Mouse (Mus musculus): ENCODE data around the gene Gon4l. TPM values are rescaled to one million over a fixed set of nuclear protein-coding genes. Genes with fewer than 3 reads are reported as not detected.
"Not testable (repeated sequence)": the region's sequence is repeated elsewhere in the genome, so short reads cannot be mapped to it uniquely, and the experiment has no call there.

Gon4l gene
- polyA plus RNA-seq, 1 experiment from 2014 or later: 15.3 TPM

DNA sequence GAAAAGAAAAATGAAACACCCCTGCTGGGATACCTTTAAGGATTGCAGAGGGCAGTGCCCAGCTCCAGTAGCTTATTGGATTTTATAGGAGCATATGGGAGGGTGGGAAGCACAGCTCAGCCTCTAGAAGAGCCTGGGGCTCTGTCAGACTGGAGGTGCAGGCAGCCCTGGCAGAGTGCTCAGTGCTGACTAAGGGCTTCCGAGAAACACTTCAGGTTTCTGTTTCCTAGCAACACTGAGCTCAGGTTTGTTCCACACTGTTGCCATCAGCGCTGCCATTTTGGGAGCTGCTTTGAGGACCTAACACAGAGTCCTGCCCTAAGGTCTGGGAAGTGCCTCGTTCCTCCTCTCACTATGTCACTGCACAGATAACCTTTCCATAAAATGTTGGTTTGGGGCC is 31.7 kb downstream of the Gon4l start:
- not testable (repeated sequence) for DNase-seq (ENCODE audit: low spot score); H3K4me1 ChIP-seq; H3K27ac ChIP-seq (replicated peaks); H3K9me3 ChIP-seq (replicated peaks); H3K27me3 ChIP-seq (ENCODE audit: low read depth, poor library complexity, severe bottlenecking); H3K4me3 ChIP-seq
- peaks cover 52% of the 10 kb centered on the region for H3K36me3 ChIP-seq
- WGBS: no CpG with 5 or more reads among the region's 3 CpGs

DNA sequence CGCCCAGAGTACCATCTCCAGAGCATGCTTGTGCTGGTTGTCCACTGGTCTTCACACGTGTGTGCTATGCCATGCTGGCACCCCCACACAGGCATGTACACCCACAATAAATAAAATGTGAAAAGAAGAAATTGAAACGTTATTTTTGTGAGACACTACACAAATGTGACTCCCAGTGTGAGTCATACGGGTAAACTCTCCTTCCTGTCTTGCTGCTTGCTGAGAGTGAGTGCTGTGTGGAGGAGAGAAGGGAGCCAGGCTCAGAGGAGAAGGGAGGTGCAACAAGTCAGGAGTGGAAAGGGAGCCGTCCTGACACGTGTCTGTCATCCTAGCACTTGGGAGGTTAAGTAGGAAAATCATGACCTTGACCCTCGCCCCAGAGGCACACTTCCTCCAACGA is 32.1 kb downstream of the Gon4l start:
- not testable (repeated sequence) for H3K27ac ChIP-seq (replicated peaks); H3K27me3 ChIP-seq (ENCODE audit: low read depth, poor library complexity, severe bottlenecking); H3K4me1 ChIP-seq; DNase-seq (ENCODE audit: low spot score); H3K4me3 ChIP-seq; H3K9me3 ChIP-seq (replicated peaks)
- WGBS: no CpG with 5 or more reads among the region's 8 CpGs
- H3K36me3 ChIP-seq: peaks cover 47% of the 10 kb centered on the region

DNA sequence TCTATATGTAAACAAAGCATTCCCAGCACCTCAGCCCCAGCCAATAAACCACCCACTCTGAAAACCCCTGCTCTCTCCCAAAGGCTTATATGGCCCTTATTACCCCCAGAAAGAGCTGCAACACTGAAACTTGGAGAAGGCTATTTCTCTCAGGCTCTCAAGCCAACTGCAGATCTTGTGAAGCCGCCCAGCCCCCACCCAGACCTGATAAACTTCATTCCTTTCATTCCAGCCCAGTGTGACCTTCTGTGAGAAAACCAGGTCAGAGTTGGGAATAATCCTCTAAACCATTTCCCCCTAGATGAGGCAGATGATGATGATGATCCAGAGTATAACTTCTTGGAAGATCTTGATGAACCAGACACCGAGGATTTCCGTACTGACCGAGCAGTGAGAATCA is 33.4 kb downstream of the Gon4l start:
- not testable (repeated sequence) for H3K9me3 ChIP-seq (replicated peaks); DNase-seq (ENCODE audit: low spot score); H3K4me3 ChIP-seq; H3K27ac ChIP-seq (replicated peaks); H3K27me3 ChIP-seq (ENCODE audit: low read depth, poor library complexity, severe bottlenecking); H3K4me1 ChIP-seq
- peaks cover 35% of the 10 kb centered on the region for H3K36me3 ChIP-seq
- WGBS: 100% methylated on average over 2 of the region's 4 CpGs

DNA sequence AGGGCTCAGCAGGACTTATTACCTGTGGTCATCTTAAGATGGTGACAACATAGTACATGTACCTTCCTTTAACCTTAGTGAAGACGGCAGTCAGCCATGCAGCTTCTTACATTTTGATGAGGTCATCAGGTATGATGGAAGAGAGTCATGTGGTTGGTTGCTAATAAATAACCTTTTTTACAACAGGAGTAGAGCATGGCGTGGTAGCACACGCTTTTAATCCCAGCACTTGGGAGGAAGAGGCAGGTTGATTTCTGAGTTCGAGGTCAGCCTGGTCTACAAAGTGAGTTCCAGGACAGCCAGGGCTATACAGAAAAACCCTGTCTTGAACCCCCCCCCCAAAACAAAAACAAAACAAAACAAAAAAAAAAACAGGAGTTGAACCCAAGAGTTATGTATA is 47.5 kb downstream of the Gon4l start:
- H3K4me3 ChIP-seq; DNase-seq (ENCODE audit: low spot score): not testable (repeated sequence)
- 97% methylated on average over 4 of the region's 4 CpGs for WGBS

DNA sequence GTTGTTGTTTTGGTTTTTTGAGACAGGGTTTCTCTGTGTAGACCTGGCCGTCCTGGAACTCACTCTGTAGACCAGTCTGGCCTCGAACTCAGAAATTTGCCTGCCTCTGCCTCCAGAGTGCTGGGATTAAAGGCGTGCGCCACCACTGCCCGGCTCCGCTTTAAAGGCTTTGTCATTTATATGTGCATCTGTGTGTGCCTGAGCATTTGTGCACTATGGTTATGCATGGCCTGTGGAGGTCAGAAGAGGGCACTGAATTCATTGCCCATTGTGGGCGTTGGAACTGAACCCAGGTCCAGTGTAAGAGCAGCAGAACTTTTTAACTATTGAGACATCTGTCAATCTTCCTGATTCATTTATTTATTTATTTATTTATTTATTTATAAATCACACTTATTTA is 58.0 kb downstream of the Gon4l start:
- not testable (repeated sequence) for H3K4me3 ChIP-seq; H3K9me3 ChIP-seq (replicated peaks); H3K4me1 ChIP-seq; H3K27me3 ChIP-seq (ENCODE audit: low read depth, poor library complexity, severe bottlenecking); H3K27ac ChIP-seq (replicated peaks); DNase-seq (ENCODE audit: low spot score)
- 96% methylated on average over 7 of the region's 7 CpGs for WGBS
- H3K36me3 ChIP-seq: peaks cover 62% of the 10 kb centered on the region

More for the DNA sequence above, 47.5 kb downstream of the Gon4l start:
- H3K27ac ChIP-seq (replicated peaks); H3K9me3 ChIP-seq (replicated peaks); H3K27me3 ChIP-seq (ENCODE audit: low read depth, poor library complexity, severe bottlenecking); H3K4me1 ChIP-seq: not testable (repeated sequence)
- peaks cover 40% of the 10 kb centered on the region for H3K36me3 ChIP-seq

DNA sequence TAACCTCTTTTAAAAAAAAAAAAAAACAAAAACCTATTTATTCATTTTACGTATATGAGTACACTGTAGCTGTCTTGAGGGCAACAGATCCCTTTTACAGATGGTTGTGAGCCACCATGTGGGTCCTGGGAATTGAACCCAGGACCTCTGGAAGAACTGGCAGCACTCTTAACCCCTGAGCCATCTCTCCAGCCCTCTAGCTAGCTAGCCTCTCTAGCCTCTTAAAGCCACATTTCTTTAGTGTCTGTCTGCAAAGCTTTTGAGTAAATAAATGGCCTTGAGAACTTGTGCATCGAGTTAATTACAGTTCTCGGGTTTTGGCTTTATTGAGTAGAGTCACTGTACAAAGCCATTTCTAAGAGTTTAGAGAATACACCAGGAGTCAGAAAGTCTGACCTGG is 69.8 kb downstream of the Gon4l start:
- H3K4me1 ChIP-seq: no peaks in the 10 kb centered on the region
- H3K36me3 ChIP-seq: peaks cover 99% of the 10 kb centered on the region
- no peaks in the 10 kb centered on the region for H3K27me3 ChIP-seq (ENCODE audit: low read depth, poor library complexity, severe bottlenecking)
- DNase-seq (ENCODE audit: low spot score): no peak
- H3K9me3 ChIP-seq (replicated peaks): no peaks in the 10 kb centered on the region
- H3K4me3 ChIP-seq: no peak overlapping the region
- H3K27ac ChIP-seq (replicated peaks): no peak overlapping the region
- WGBS: 90% methylated on average over 3 of the region's 3 CpGs

DNA sequence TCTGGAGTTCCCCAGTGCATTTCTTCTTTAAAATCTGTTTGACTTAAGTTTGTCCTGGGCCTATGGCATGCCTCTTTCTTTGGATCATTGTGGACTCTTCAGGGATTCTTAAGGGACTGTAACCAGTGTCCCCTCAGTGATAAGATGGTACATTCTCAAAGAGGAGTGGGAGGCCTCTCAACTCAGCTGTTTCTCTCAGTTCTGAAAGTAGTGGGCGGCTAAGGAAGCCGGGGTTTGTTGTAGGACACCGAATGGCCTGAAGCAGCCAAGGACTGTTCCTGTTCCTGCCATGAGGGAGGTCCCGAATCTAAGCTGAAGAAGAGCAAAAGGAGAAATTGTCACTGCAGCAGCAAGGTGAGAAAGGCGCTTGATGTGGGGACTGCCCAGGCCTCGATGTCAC is 70.2 kb downstream of the Gon4l start:
- DNase-seq (ENCODE audit: low spot score): no peak
- no peak overlapping the region for H3K4me3 ChIP-seq
- 91% methylated on average over 6 of the region's 6 CpGs for WGBS
- no peaks in the 10 kb centered on the region for H3K4me1 ChIP-seq
- H3K27ac ChIP-seq (replicated peaks): no peak overlapping the region
- H3K27me3 ChIP-seq (ENCODE audit: low read depth, poor library complexity, severe bottlenecking): no peaks in the 10 kb centered on the region
- no peaks in the 10 kb centered on the region for H3K9me3 ChIP-seq (replicated peaks)
- H3K36me3 ChIP-seq: peaks cover 100% of the 10 kb centered on the region

DNA sequence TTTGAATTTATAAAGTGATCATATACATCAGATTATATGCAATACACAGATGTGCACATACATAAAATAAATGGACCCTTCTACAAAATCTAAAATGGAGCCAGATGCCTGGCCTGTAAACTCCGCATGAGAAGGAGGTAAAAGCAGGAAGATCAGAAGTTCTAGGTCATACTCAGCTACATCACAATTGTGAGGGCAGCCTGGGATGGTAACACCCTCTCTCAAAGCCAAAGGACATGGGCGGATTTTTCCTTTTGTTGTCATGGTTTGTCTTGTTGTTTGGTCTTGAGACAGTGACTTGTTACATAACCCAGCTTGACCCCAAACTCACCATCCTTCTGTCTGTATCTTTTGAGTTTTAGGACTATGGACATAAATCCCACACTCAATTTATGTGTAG is 70.7 kb downstream of the Gon4l start:
- Histone ChIP-seq H3K4me1 (no peaks in the 10 kb centered on the region), H3K36me3 (peaks cover 100% of the 10 kb centered on the region), H3K4me3 (no peak overlapping the region), H3K27ac (replicated peaks) (no peak overlapping the region), H3K9me3 (replicated peaks) (no peaks in the 10 kb centered on the region), H3K27me3 (ENCODE audit: low read depth, poor library complexity, severe bottlenecking) (no peaks in the 10 kb centered on the region)
- DNase-seq (ENCODE audit: low spot score): no peak
- WGBS: 90% methylated on average over 2 of the region's 2 CpGs

DNA sequence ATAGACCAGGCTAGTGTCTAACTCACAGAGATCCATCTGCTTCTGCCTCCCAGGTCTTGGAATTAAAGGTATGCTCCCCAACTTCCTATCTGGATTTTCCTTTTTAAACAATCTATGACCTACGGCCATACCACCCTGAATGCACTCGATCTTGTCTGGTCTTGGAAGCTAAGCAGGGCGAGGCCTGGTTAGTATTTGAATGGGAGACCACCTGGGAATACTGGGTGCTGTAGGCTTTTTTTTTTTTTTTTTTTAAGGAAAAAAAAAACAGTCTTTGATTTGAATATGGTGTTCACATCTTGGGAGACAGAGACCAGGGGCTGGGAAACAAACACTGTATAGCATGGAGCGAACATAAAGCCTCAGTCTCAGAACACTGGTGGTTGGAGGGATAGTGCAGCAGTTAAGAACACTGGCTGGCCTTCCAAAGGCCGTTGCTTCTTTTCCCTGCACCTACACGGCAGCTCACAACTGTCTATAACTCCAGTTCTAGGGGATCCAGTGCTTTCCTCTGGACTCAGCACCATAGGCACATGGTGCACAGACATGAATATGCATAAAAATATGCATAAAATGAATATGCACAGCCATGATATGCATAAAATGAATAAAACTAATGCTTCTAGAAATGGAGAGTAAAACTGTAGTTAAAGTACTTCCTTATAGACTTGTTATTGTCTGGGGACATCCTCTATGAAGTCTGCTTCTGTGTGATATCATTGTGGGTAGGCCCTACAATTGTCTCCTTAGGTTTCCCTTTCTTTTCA is 71.5 kb downstream of the Gon4l start:
- Histone ChIP-seq H3K27ac (replicated peaks) (no peak overlapping the region), H3K4me3 (no peak overlapping the region), H3K4me1 (no peaks in the 10 kb centered on the region), H3K9me3 (replicated peaks) (no peaks in the 10 kb centered on the region), H3K27me3 (ENCODE audit: low read depth, poor library complexity, severe bottlenecking) (no peaks in the 10 kb centered on the region), H3K36me3 (peaks cover 100% of the 10 kb centered on the region)
- WGBS: 87% methylated on average over 6 of the region's 6 CpGs
- DNase-seq (ENCODE audit: low spot score): no peak

DNA sequence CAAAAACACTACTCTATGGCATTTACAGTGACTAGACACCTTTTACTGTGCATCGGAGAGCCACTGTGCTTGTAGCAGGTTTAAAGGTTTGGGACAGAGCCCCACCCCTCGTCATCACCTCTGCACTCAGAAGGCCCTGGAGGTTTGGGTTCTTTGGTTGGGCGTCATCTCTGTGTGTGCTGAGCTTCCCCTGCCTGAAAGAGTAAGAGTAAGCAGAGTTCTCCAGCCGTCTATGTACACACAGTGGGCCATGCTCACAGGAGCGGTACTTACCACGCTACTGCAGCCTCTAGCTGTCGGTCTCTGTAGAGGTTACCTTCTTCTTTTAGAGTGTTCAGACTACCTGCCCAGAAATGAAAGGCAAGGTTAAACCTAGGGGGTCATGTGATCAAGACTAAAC is 77.6 kb downstream of the Gon4l start:
- peak overlapping the region; percentile 63 for H3K4me3 ChIP-seq
- H3K9me3 ChIP-seq (replicated peaks): no peaks in the 10 kb centered on the region
- no peak for DNase-seq (ENCODE audit: low spot score)
- H3K36me3 ChIP-seq: peaks cover 53% of the 10 kb centered on the region
- no peak overlapping the region for H3K27ac ChIP-seq (replicated peaks)
- peaks cover 20% of the 10 kb centered on the region for H3K4me1 ChIP-seq
- no peaks in the 10 kb centered on the region for H3K27me3 ChIP-seq (ENCODE audit: low read depth, poor library complexity, severe bottlenecking)
- 92% methylated on average over 7 of the region's 7 CpGs for WGBS

DNA sequence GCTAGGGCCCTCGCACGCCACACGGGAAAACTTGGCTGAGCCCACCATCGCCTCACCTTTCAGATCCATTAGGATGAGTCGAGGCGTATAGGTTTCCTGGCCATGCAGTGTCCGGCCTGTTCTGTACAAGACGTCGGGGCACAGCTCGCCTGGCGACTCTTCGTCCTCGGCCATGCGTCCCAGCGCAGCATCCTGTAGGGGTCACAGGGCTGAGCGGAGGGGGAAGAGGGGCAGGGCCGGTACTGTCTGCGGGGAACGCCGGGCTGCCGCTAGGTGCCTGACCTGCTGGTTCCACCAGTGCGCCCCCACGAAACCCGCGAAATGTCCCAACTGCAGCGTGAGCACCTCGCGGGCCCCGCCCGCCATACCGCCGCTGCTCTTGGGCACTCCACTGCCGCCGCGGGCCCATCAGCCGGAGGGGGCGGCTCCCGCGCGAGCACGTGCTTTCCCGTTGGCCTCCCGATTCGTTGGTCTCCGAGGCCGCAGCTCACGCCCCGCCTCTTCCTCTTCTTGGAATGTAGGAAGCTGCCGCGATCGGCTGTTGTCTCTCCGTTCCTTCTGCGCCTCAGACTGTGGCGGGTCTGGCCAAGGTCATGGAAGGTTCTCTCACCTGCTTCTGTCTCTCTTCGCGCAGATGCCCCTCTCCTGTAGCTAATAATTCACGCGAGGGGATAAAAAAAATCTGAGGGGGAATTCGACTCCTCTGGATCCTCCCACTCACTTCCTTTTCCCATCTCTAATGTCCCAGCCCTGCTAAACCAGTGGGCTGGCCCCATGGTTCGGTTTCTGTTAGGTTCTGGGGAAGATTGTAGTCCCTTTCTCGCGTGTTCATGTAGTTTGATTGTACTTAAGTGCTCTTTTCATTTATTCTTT is 78.7 kb downstream of the Gon4l start, which contains the start of gene Msto1:
Gene Msto1, minus strand, starts transcription at position 489 of the 873 bp plus-strand sequence.
- under 1% methylated on average over 61 of the region's 62 CpGs for WGBS
- Histone ChIP-seq H3K4me3 (peak within 1 kb of the TSS; percentile 63), H3K4me1 (peaks cover 20% of the 10 kb centered on the region), H3K9me3 (replicated peaks) (no peaks in the 10 kb centered on the region), H3K27me3 (ENCODE audit: low read depth, poor library complexity, severe bottlenecking) (no peaks in the 10 kb centered on the region), H3K27ac (replicated peaks) (peak within 1 kb of the TSS; percentile 84), H3K36me3 (peaks cover 41% of the 10 kb centered on the region)
- DNase-seq (ENCODE audit: low spot score): peak; percentile 93

DNA sequence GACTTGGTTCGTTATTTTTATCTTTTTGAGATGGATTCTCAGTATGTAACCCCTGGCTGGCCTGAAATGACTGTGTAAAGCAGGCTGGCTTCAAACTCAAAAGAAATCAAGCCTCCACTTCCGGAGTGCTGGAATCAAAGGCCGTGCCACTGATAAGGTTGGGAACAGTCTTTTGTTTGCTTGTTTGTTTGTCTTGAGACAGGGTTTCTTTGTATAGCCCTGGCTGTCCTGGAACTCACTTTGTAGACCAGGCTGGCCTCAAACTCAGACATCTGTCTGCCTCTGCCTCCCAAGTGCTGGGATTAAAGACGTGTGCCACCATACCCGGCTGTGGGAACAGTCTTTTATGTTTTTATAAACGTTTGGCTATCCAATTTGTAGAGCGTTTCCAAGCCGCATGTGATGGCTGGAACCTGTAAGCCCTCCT is 79.4 kb downstream of the Gon4l start:
- WGBS: 33% methylated on average over 8 of the region's 8 CpGs
- Histone ChIP-seq H3K9me3 (replicated peaks) (no peaks in the 10 kb centered on the region), H3K4me3 (peak overlapping the region; percentile 63), H3K36me3 (peaks cover 35% of the 10 kb centered on the region), H3K4me1 (peaks cover 20% of the 10 kb centered on the region), H3K27ac (replicated peaks) (peak overlapping the region; percentile 84), H3K27me3 (ENCODE audit: low read depth, poor library complexity, severe bottlenecking) (no peaks in the 10 kb centered on the region)
- DNase-seq (ENCODE audit: low spot score): no peak

DNA sequence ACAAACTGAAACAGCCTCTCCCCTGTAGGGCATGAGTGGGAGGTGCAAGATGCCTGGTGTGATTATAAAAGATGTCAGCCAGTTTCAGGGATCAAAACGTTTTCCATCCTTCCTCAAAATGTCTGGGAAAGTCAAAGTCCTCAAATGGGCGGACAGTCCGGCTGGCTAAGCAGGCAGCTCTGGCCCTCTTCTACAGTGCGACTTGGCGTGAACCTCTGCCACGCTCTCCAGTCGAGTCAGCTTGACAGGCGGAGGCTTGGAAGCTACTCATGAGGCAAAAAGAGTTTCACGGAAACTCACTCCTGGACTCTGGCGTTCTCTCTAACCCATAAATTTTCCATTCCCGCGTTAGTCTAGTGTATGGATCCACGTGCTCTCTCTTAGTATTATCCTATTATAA is 84.0 kb downstream of the Gon4l start:
- Histone ChIP-seq H3K4me3 (no peak overlapping the region), H3K36me3 (peaks cover 42% of the 10 kb centered on the region), H3K27me3 (ENCODE audit: low read depth, poor library complexity, severe bottlenecking) (no peaks in the 10 kb centered on the region), H3K9me3 (replicated peaks) (peaks cover 7% of the 10 kb centered on the region; the same call in 1 of the 2 replicates), H3K27ac (replicated peaks) (no peak overlapping the region), H3K4me1 (peaks cover 7% of the 10 kb centered on the region)
- WGBS: 85% methylated on average over 13 of the region's 13 CpGs
- DNase-seq (ENCODE audit: low spot score): no peak

Measured in midbrain, embryonic 10.5 days (tissue).